Mouse (Mus musculus) limb, embryonic 14.5 days (tissue): ENCODE measurements around the gene Dpagt1. TPM values are rescaled to one million over a fixed set of nuclear protein-coding genes. Genes with fewer than 3 reads are reported as not detected.
A peak's percentile ranks its signal among the peaks of the same experiment; 100 is the strongest.

Experiments
- ATAC-seq: fragments of 200-750 bp; cut with Nextera tagmentation; 2 replicates; pipeline ENCODE4 v1.8.0; 2017; ENCODE audit warnings: low read depth, moderate number of reproducible peaks, moderate TSS enrichment; ENCODE audit not compliant: low FRiP score
- DNase-seq: peaks from one replicate; pipeline ENCODE4 v3.0.0-alpha.2; 2015; ENCODE audit warnings: low spot score
- H3K27ac ChIP-seq: fragments of 300-500 bp; sonication (generic); replicated peaks from 2 replicates; pipeline ENCODE4 v1.5.1; 2014; ENCODE audit warnings: low read depth, mild to moderate bottlenecking, low read length, moderate library complexity, mixed read lengths
- H3K27me3 ChIP-seq: fragments of 300-500 bp; sonication (generic); 2 replicates; pipeline ENCODE4 v1.6.1; 2014; ENCODE audit warnings: low read length, mixed read lengths; ENCODE audit not compliant: control insufficient read depth, insufficient read depth
- H3K36me3 ChIP-seq: fragments of 300-500 bp; sonication (generic); 2 replicates; pipeline ENCODE4 v1.6.1; 2014; ENCODE audit warnings: mild to moderate bottlenecking, low read length, moderate library complexity, mixed read lengths; ENCODE audit not compliant: control insufficient read depth, insufficient read depth
- H3K4me1 ChIP-seq: fragments of 300-500 bp; sonication (generic); 2 replicates; pipeline ENCODE4 v1.6.1; 2014; ENCODE audit warnings: antibody characterized with exemption, low read length, mixed read lengths; ENCODE audit not compliant: control insufficient read depth, insufficient read depth
- H3K4me2 ChIP-seq: fragments of 300-500 bp; sonication (generic); replicated peaks from 2 replicates; pipeline ENCODE4 v1.6.1; 2014; ENCODE audit warnings: low read depth, mild to moderate bottlenecking, low read length, moderate library complexity; ENCODE audit not compliant: severe bottlenecking
- H3K4me3 ChIP-seq: fragments of 300-500 bp; sonication (generic); replicated peaks from 2 replicates; pipeline ENCODE4 v1.5.1; 2014; ENCODE audit warnings: low read length
- H3K9ac ChIP-seq: fragments of 300-500 bp; sonication (generic); 2 replicates; pipeline ENCODE4 v1.6.1; 2014; ENCODE audit warnings: mild to moderate bottlenecking, low read depth, low read length, moderate library complexity; ENCODE audit not compliant: severe bottlenecking
- H3K9me3 ChIP-seq: fragments of 300-500 bp; sonication (generic); 2 replicates; pipeline ENCODE4 v1.6.1; 2016; ENCODE audit warnings: low read length; ENCODE audit not compliant: control insufficient read depth
- POLR2A ChIP-seq: fragments of 200-500 bp; IDR thresholded peaks from 2 replicates; pipeline ENCODE4 v1.8.0; 2012; ENCODE audit warnings: inconsistent platforms, mild to moderate bottlenecking, moderate library complexity, borderline replicate concordance; ENCODE audit not compliant: insufficient read depth, insufficient read length; ENCODE audit errors: extremely low read depth
- WGBS: fragments of 180-500 bp; shearing (Covaris S2); extraction: QIAGEN DNeasy Blood & Tissue Kit; methylation state at CpG from one replicate; pipeline ENCODE4 v1.1.7; 2014; 5-methylcytosine and 5-hydroxymethylcytosine counted together
- polyA plus RNA-seq, 2 experiments: library from polyadenylated mRNA; depleted of rRNA in 1 of 2; stranded (reverse) in 1 of 2; unstranded in 1 of 2; fragments of >200 nt; fragmentation: Nextera tagmentation in 1 of 2; extraction: Ambion mirVana in 1 of 2; gene quantifications; 2 replicates each; pipeline versions ENCODE4 v1.2.1 to v1.2.3; 2012 to 2014

Dpagt1 gene
- polyA plus RNA-seq, 2 experiments: 39.5 to 47.9 TPM

GRCm38 (mm10) chr9:44336964-44337363 is 11.1 kb downstream of the Dpagt1 start:
- Histone ChIP-seq H3K9me3 (no peaks in the 10 kb centered on the region), H3K4me1 (peaks cover 12% of the 10 kb centered on the region; the same call in 1 of the 2 replicates), H3K27ac (no peak overlapping the region), H3K9ac (no peak overlapping the region), H3K4me2 (peak overlapping the region; percentile 80), H3K4me3 (peak overlapping the region; percentile 60), H3K36me3 (peaks cover 53% of the 10 kb centered on the region), H3K27me3 (no peaks in the 10 kb centered on the region)
- TF ChIP-seq POLR2A: no peak
- ATAC-seq: no peak
- DNase-seq: no peak
- 81% methylated on average over 3 of the region's 3 CpGs for WGBS

DNA sequence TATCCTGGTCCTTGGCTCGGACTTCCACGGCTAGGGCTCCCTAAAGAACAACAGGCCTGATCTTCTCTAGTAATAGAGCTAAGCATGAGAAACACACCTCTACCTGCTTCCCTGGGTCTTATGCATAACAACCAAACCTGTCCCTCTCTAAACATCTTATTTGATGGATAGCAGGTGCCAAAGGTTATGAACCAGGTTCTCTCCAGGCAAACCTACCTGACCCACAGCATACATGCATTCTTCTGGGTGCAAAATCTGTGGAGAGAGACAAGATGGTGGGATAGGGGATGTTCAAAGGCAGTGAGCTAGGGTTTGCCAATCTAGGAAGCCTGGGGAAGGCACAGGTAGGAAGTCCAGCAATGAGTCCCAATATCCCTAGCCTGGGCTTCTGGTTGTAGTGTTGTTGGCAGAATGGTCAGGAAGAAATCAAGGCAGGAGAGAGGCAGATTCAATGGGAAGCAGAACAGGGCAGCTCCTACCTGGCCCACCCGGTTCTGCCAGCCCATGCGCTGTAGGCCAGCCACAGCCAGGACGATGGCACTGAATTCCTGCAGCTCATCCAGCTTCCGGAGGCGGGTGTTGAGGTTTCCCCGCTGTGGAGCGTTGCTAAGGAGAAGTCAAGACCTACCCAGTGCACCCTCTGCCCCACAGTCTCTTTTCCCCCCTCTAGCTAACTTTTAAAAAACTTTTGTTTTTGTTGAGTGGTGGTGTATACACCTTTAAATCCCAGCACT is 11.8 kb downstream of the Dpagt1 start:
- DNase-seq (no peak), ATAC-seq (no peak)
- 69% methylated on average over 9 of the region's 9 CpGs for WGBS
- Histone ChIP-seq H3K4me2 (peak overlapping the region; percentile 80; the same call in 1 of the 2 replicates), H3K4me3 (peak overlapping the region; percentile 60; the same call in 1 of the 2 replicates), H3K4me1 (peaks cover 12% of the 10 kb centered on the region), H3K27me3 (no peaks in the 10 kb centered on the region), H3K36me3 (peaks cover 46% of the 10 kb centered on the region), H3K9ac (peak overlapping the region; percentile 28; the same call in 1 of the 2 replicates), H3K27ac (no peak overlapping the region), H3K9me3 (no peaks in the 10 kb centered on the region)
- TF ChIP-seq POLR2A: no peak

- 81% methylated on average over 5 of the region's 5 CpGs for WGBS
- DNase-seq (no peak), ATAC-seq (no peak)
Observed at GRCm38 (mm10) chr9:44338574-44338973, 12.8 kb downstream of the Dpagt1 start.

GRCm38 (mm10) chr9:44341487-44341886 is 15.7 kb downstream of the Dpagt1 start:
- Histone ChIP-seq H3K27me3 (no peaks in the 10 kb centered on the region), H3K9ac (no peak overlapping the region), H3K9me3 (no peaks in the 10 kb centered on the region), H3K4me3 (no peak overlapping the region), H3K4me1 (peaks cover 16% of the 10 kb centered on the region), H3K36me3 (peaks cover 39% of the 10 kb centered on the region), H3K27ac (no peak overlapping the region), H3K4me2 (no peak overlapping the region)
- ATAC-seq (no peak), DNase-seq (no peak)
- no peak for TF ChIP-seq POLR2A
- 91% methylated on average over 5 of the region's 5 CpGs for WGBS

More at GRCm38 (mm10) chr9:44338574-44338973, 12.8 kb downstream of the Dpagt1 start:
- no peak overlapping the region for H3K4me2 ChIP-seq
- H3K9ac ChIP-seq: no peak overlapping the region
- no peak overlapping the region for H3K4me3 ChIP-seq
- H3K36me3 ChIP-seq: peaks cover 36% of the 10 kb centered on the region
- no peak overlapping the region for H3K27ac ChIP-seq
- H3K27me3 ChIP-seq: no peaks in the 10 kb centered on the region
- H3K9me3 ChIP-seq: no peaks in the 10 kb centered on the region
- no peak for TF ChIP-seq POLR2A
- H3K4me1 ChIP-seq: peaks cover 16% of the 10 kb centered on the region

DNA sequence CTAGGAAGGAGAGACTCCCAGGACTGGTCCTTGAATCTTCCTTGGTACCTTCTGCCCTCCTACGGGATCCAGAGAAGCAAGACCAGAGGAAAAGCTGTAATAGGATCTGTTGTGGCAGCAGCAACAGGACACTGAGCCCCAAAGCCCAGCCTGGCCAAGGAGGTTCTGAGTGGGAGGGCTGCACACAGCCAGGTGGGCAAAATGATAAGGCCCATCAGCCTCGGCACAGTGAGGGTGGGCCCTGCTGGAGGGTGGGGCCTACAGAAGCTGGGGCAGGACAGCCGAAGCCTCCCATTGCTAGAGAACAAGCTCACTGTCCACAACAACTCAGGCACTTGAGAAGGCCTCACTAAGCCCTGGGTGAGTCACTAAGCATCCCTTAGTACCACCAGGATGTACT is 16.4 kb downstream of the Dpagt1 start:
- 73% methylated on average over 3 of the region's 3 CpGs for WGBS
- no peak for TF ChIP-seq POLR2A
- DNase-seq: no peak
- H3K9me3 ChIP-seq: no peaks in the 10 kb centered on the region
- no peak for ATAC-seq
- no peak overlapping the region for H3K27ac ChIP-seq
- H3K36me3 ChIP-seq: peaks cover 39% of the 10 kb centered on the region
- no peak overlapping the region for H3K9ac ChIP-seq
- peaks cover 9% of the 10 kb centered on the region for H3K4me1 ChIP-seq
- H3K4me3 ChIP-seq: no peak overlapping the region
- no peaks in the 10 kb centered on the region for H3K27me3 ChIP-seq
- no peak overlapping the region for H3K4me2 ChIP-seq

DNA sequence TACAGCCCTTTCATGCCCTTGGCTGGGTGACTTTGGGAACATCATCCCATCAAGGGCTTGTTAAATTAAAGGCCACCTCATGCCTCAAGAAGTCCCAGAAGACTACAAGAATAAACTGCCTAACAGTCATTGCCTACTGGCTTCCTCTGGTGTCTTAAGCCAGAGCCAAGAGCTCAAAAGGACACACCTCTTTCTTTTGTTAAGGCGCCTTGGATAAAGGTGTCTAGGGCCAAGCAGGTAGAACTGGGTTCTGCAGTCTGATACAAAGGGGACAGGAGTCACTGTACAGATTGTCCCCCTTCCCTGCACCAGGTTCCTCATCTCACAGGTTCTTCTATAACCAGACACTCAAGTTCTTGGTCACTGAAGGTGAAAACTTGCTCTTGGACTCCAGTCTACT is 16.8 kb downstream of the Dpagt1 start:
- Histone ChIP-seq H3K9ac (no peak overlapping the region), H3K27ac (no peak overlapping the region), H3K36me3 (peaks cover 39% of the 10 kb centered on the region), H3K27me3 (no peaks in the 10 kb centered on the region), H3K4me2 (peak overlapping the region; percentile 66; the same call in 1 of the 2 replicates), H3K4me1 (peaks cover 5% of the 10 kb centered on the region), H3K9me3 (no peaks in the 10 kb centered on the region), H3K4me3 (no peak overlapping the region)
- TF ChIP-seq POLR2A: no peak
- DNase-seq (no peak), ATAC-seq (no peak)
- 90% methylated on average over 1 of the region's 1 CpGs for WGBS
